Mouse (Mus musculus) heart, embryonic 13.5 days (tissue): ENCODE results near the gene Zfp618. TPM values are rescaled to one million over a fixed set of nuclear protein-coding genes. Genes with fewer than 3 reads are reported as not detected.

Experiments
- ATAC-seq: fragments of 200-750 bp; cut with Nextera tagmentation; 2 replicates; pipeline ENCODE4 v1.8.0; 2017; ENCODE audit warnings: moderate TSS enrichment; ENCODE audit not compliant: insufficient number of reproducible peaks, low FRiP score, low TSS enrichment; ENCODE audit errors: extremely low read depth
- H3K27ac ChIP-seq: fragments of 300-500 bp; sonication (generic); replicated peaks from 2 replicates; pipeline ENCODE4 v1.5.1; 2015; ENCODE audit warnings: moderate library complexity, mild to moderate bottlenecking, inconsistent platforms
- H3K27me3 ChIP-seq: fragments of 300-500 bp; sonication (generic); replicated peaks from 2 replicates; pipeline ENCODE4 v1.6.1; 2015; ENCODE audit warnings: mild to moderate bottlenecking, inconsistent platforms
- H3K36me3 ChIP-seq: fragments of 300-500 bp; sonication (generic); 2 replicates; pipeline ENCODE4 v1.6.1; 2015; ENCODE audit warnings: mild to moderate bottlenecking, inconsistent platforms
- H3K4me1 ChIP-seq: fragments of 300-500 bp; sonication (generic); 2 replicates; pipeline ENCODE4 v1.6.1; 2015; ENCODE audit warnings: inconsistent platforms
- H3K4me2 ChIP-seq: fragments of 300-500 bp; sonication (generic); 2 replicates; pipeline ENCODE4 v1.6.1; 2015; ENCODE audit warnings: inconsistent platforms, mild to moderate bottlenecking, moderate library complexity
- H3K4me3 ChIP-seq: fragments of 300-500 bp; sonication (generic); 2 replicates; pipeline ENCODE4 v1.5.1; 2015; ENCODE audit warnings: moderate library complexity, mild to moderate bottlenecking, inconsistent platforms
- H3K9ac ChIP-seq: fragments of 300-500 bp; sonication (generic); 2 replicates; pipeline ENCODE4 v1.6.1; 2015; ENCODE audit warnings: inconsistent platforms, mild to moderate bottlenecking, moderate library complexity
- H3K9me3 ChIP-seq: fragments of 300-500 bp; sonication (generic); 2 replicates; pipeline ENCODE4 v1.6.1; 2016; ENCODE audit warnings: inconsistent platforms
- WGBS: fragments of 180-500 bp; shearing (Covaris S2); methylation state at CpG from one replicate; pipeline ENCODE4 v1.1.7; 2015; ENCODE audit warnings: mixed read lengths; 5-methylcytosine and 5-hydroxymethylcytosine counted together
- polyA plus RNA-seq: library from polyadenylated mRNA; unstranded; fragments of >200 nt; fragmentation: Nextera tagmentation; extraction: Ambion mirVana; gene quantifications from 2 replicates; pipeline ENCODE4 v1.2.1, GENCODE M21; 2015

Gene Zfp618
- polyA plus RNA-seq, 1 experiment from 2014 or later = 11.8 TPM

DNA sequence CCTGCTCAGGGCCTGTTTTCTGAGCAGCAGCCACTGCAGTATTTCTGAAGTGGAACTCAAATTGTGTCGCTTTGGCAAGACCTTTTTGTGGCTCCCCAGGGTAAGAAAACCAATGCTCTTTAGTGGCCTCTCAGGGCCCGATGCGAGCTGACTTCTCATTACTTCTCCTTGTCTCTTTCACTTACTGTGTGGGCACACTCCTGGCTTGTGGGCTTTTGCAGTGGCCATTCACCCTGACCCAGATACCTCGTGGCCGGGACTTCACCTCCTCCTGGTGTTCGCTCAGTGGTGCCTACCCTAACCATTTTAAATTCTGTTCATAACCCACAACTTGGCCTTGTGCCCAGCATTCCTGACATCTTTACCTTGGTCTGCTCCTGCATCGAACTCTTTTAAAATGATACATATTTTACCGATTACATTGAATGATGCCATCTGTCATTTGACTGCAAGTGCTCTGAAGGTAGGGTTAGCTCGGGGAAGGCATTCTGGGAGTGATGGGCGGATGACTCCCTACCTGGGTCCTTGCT is 89.9 kb downstream of the Zfp618 start:
- peaks cover 69% of the 10 kb centered on the region for H3K4me1 ChIP-seq
- 66% methylated on average over 10 of the region's 10 CpGs for WGBS
- no peak overlapping the region for H3K4me3 ChIP-seq
- H3K27me3 ChIP-seq = no peaks in the 10 kb centered on the region
- no peak overlapping the region for H3K4me2 ChIP-seq
- H3K9ac ChIP-seq = no peak overlapping the region
- H3K27ac ChIP-seq = no peak overlapping the region
- ATAC-seq = no peak
- no peaks in the 10 kb centered on the region for H3K36me3 ChIP-seq
- H3K9me3 ChIP-seq = no peaks in the 10 kb centered on the region

DNA sequence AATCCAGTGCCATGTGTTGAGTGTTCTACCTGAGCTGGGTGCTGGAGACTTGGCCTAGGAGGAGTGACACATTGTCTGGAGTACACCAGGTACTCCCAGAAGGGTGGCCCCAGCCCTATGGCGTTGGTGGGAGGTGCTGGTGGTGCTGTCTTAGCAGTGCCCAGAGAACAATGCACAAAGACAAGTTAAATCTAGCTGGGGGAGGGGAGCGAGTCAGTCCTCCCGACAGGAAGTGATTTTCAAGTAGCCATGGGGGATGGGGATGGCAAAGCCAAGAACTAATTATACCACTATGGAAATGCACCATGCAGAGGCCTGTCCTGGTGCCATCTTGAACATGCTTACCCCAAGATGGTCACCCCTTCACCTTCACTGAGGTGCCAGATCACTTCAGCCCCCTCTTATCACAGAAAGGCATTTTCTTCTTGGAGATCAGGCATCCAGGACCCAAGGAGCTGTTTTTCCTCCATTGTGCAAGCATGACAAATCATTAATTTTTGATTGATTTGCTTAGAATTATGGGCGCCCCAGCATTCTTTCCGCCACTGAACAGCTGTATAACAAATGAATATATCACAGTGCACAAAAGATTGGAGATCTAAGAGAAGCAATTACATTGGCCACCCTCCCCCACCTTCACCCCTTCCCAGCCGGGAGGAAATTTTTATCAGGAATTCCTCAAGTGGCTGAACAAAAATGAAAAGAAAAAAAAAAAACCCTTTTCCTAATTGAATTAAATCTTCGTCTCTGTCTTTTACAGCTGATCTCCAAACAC is 91.5 kb downstream of the Zfp618 start:
- no peaks in the 10 kb centered on the region for H3K27me3 ChIP-seq
- no peak for ATAC-seq
- no peaks in the 10 kb centered on the region for H3K9me3 ChIP-seq
- H3K9ac ChIP-seq = no peak overlapping the region
- peak overlapping the region; percentile 36 for H3K27ac ChIP-seq
- no peak overlapping the region for H3K4me3 ChIP-seq
- WGBS = 45% methylated on average over 7 of the region's 7 CpGs
- no peak overlapping the region for H3K4me2 ChIP-seq
- no peaks in the 10 kb centered on the region for H3K36me3 ChIP-seq
- peaks cover 53% of the 10 kb centered on the region for H3K4me1 ChIP-seq

DNA sequence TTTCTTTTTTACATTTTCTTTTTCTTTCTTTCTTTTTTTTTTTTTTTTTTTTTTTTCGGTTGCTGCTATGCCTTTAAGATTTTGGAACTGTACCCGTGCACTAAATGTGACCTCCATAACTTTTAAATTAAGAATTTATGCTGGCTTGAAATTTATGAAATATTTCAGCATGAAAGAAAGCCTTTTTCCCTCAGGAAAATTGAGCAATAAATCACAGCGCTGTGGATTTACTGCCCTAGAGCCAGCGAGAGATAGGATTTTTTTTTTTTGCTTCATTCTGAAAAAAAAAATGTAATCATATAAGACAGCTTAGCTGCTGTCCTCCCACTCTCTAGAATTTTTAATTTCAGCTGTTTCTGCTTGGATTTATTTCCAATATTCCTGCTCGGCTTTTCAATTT is 92.2 kb downstream of the Zfp618 start:
- H3K27ac ChIP-seq = no peak overlapping the region
- ATAC-seq = no peak
- no peak overlapping the region for H3K9ac ChIP-seq
- H3K9me3 ChIP-seq = no peaks in the 10 kb centered on the region
- peaks cover 46% of the 10 kb centered on the region for H3K4me1 ChIP-seq
- 66% methylated on average over 5 of the region's 5 CpGs for WGBS
- no peaks in the 10 kb centered on the region for H3K36me3 ChIP-seq
- H3K4me2 ChIP-seq = no peak overlapping the region
- H3K27me3 ChIP-seq = no peaks in the 10 kb centered on the region
- no peak overlapping the region for H3K4me3 ChIP-seq

GRCm38 (mm10) chr4:63058686-63059085 is 93.3 kb downstream of the Zfp618 start:
- H3K4me3 ChIP-seq = no peak overlapping the region
- no peaks in the 10 kb centered on the region for H3K9me3 ChIP-seq
- H3K9ac ChIP-seq = no peak overlapping the region
- no peak overlapping the region for H3K27ac ChIP-seq
- no peak overlapping the region for H3K4me2 ChIP-seq
- H3K27me3 ChIP-seq = no peaks in the 10 kb centered on the region
- WGBS = 87% methylated on average over 4 of the region's 4 CpGs
- peaks cover 34% of the 10 kb centered on the region for H3K4me1 ChIP-seq
- no peak for ATAC-seq
- no peaks in the 10 kb centered on the region for H3K36me3 ChIP-seq

- Histone ChIP-seq H3K27me3 (no peaks in the 10 kb centered on the region), H3K36me3 (no peaks in the 10 kb centered on the region), H3K9me3 (no peaks in the 10 kb centered on the region), H3K27ac (no peak overlapping the region), H3K4me3 (no peak overlapping the region), H3K9ac (no peak overlapping the region), H3K4me1 (peaks cover 24% of the 10 kb centered on the region), H3K4me2 (no peak overlapping the region)
- no peak for ATAC-seq
- WGBS = 70% methylated on average over 6 of the region's 6 CpGs
Measured at GRCm38 (mm10) chr4:63060358-63060757, 95.0 kb downstream of the Zfp618 start.

DNA sequence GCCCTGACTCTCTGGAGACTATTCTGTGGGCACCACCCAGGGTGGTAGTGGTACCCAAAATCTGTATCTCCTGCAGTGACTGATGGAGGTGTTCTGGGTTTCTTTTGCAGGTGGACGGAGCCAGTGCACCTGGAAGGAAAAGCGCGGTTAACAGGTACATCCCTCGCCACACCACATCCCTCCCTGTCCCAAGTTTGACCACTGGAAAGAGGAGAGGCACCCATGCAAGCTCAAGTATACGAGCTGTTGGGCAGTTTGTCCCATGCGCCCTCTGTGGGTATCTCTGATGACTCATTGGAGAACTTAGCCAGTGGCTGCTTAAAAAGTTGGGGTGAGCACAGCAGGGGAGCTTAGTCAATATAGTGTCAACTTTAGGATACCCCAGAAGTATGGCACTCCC is 96.0 kb downstream of the Zfp618 start:
- WGBS = 83% methylated on average over 6 of the region's 6 CpGs
- H3K4me2 ChIP-seq = no peak overlapping the region
- H3K4me3 ChIP-seq = no peak overlapping the region
- no peaks in the 10 kb centered on the region for H3K27me3 ChIP-seq
- peaks cover 16% of the 10 kb centered on the region for H3K4me1 ChIP-seq
- H3K9ac ChIP-seq = no peak overlapping the region
- no peak overlapping the region for H3K27ac ChIP-seq
- no peaks in the 10 kb centered on the region for H3K36me3 ChIP-seq
- no peak for ATAC-seq
- no peaks in the 10 kb centered on the region for H3K9me3 ChIP-seq

GRCm38 (mm10) chr4:63063360-63063759 is 98.0 kb downstream of the Zfp618 start:
- no peak overlapping the region for H3K9ac ChIP-seq
- no peak for ATAC-seq
- no peaks in the 10 kb centered on the region for H3K36me3 ChIP-seq
- H3K4me1 ChIP-seq = peaks cover 15% of the 10 kb centered on the region
- no peak overlapping the region for H3K4me2 ChIP-seq
- no peaks in the 10 kb centered on the region for H3K9me3 ChIP-seq
- WGBS = 82% methylated on average over 4 of the region's 4 CpGs
- H3K4me3 ChIP-seq = no peak overlapping the region
- no peak overlapping the region for H3K27ac ChIP-seq
- H3K27me3 ChIP-seq = no peaks in the 10 kb centered on the region

- no peak for ATAC-seq
- no peaks in the 10 kb centered on the region for H3K36me3 ChIP-seq
- H3K4me1 ChIP-seq = peaks cover 23% of the 10 kb centered on the region
- no peak overlapping the region for H3K4me3 ChIP-seq
- H3K27ac ChIP-seq = no peak overlapping the region
- no peaks in the 10 kb centered on the region for H3K9me3 ChIP-seq
- H3K4me2 ChIP-seq = no peak overlapping the region
- H3K27me3 ChIP-seq = no peaks in the 10 kb centered on the region
- 83% methylated on average over 9 of the region's 9 CpGs for WGBS
- H3K9ac ChIP-seq = no peak overlapping the region
Measured at GRCm38 (mm10) chr4:63064911-63065310, 99.5 kb downstream of the Zfp618 start.

DNA sequence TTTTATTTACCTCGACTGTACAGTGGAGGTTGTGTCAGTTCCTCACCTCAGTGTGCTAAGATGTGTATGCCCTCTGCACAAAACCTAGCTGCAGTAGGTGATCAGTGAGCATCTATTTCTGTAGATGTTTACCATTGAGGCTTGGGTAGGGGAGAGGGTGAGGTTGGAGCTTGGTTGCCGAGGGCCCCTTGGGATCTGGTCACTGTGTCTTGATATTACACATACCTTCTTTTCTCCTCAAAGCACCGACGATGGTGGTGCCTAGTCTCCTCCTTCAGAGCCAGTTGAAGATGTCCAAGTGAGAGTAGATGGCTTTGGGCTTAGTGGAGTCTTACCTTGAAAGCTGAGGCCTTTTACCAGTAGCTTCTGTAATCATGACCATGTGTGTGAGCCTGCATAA is 101.4 kb downstream of the Zfp618 start:
- Histone ChIP-seq H3K27me3 (no peaks in the 10 kb centered on the region), H3K9me3 (no peaks in the 10 kb centered on the region), H3K36me3 (no peaks in the 10 kb centered on the region), H3K4me1 (peaks cover 33% of the 10 kb centered on the region), H3K4me2 (no peak overlapping the region), H3K27ac (no peak overlapping the region), H3K9ac (no peak overlapping the region), H3K4me3 (no peak overlapping the region)
- no peak for ATAC-seq
- WGBS = 84% methylated on average over 4 of the region's 4 CpGs

DNA sequence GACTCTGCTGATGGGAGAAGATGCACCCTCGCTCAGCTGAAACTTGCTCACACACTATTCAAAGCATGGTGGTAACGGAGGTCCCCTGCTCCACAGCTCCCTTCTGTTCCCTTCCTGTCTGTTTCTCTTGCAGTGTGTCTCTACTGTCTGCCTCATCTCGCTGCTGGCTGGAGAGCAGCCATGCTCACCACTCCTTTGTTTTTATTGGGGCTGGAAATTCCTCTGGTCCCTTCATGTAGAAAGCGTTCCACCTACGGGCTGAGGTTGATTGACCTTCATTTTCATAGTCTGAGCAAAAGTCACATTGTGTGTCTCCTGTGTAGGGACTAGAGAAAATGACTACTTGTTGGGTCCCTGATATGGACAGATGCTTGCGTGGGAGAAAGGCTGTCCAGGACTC is 102.4 kb downstream of the Zfp618 start:
- H3K4me1 ChIP-seq = peaks cover 43% of the 10 kb centered on the region
- H3K4me2 ChIP-seq = no peak overlapping the region
- H3K9ac ChIP-seq = no peak overlapping the region
- H3K9me3 ChIP-seq = no peaks in the 10 kb centered on the region
- no peak overlapping the region for H3K4me3 ChIP-seq
- WGBS = 67% methylated on average over 6 of the region's 6 CpGs
- no peak for ATAC-seq
- no peaks in the 10 kb centered on the region for H3K36me3 ChIP-seq
- no peaks in the 10 kb centered on the region for H3K27me3 ChIP-seq
- no peak overlapping the region for H3K27ac ChIP-seq

DNA sequence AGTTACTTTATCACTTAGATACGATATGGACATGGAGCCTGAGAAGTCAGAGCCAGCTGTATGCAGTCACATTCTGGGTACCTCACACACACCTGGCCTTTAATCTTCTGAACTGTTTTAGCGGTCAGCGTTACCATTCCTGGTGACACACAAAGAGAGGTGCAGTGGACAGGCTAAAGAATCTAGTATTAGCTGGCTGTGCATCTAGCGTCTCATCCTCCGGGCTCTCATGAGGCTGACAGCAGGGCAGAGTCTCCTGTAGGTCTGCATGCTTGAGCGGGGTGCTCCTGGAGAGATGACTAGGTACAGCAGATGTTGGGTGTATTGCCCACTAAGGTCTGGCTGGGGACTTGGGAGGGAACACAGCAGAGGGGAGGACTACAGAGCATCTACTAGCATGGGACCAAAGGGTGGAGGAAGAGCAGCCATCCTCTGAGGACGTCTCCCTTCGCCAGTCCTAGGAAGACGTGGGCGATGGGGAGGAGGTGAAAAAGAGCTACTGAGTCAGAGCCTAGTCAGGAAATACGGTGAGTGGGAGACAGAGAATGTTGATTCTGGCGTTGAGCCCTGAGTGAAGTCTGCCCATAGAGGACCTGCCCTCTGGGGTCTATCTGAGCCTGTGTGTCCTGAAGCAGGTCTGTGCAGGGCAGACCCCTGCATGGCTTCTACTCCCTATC is 103.3 kb downstream of the Zfp618 start:
- H3K27me3 ChIP-seq = no peaks in the 10 kb centered on the region
- H3K9ac ChIP-seq = no peak overlapping the region
- ATAC-seq = no peak
- no peak overlapping the region for H3K4me2 ChIP-seq
- no peak overlapping the region for H3K4me3 ChIP-seq
- no peak overlapping the region for H3K27ac ChIP-seq
- WGBS = 75% methylated on average over 12 of the region's 12 CpGs
- no peaks in the 10 kb centered on the region for H3K9me3 ChIP-seq
- H3K4me1 ChIP-seq = peaks cover 47% of the 10 kb centered on the region
- H3K36me3 ChIP-seq = no peaks in the 10 kb centered on the region
